Mouse (Mus musculus) midbrain, embryonic 13.5 days (tissue): ENCODE measurements at regions not wholly inside any gene's neighbourhood (a gene's known extent, or its start where the extent isn't known, plus 50 kb on each side); places are given as distances from the start of the nearest gene placed in this dataset.

Experiments
- ATAC-seq: fragments of 200-750 bp; cut with Nextera tagmentation; 2 replicates; pipeline ENCODE4 v1.8.0; 2017; ENCODE audit warnings: mild to moderate bottlenecking, moderate TSS enrichment, moderate library complexity
- H3K27ac ChIP-seq: fragments of 300-500 bp; sonication (generic); 2 replicates; pipeline ENCODE4 v1.5.1; 2015; ENCODE audit warnings: inconsistent platforms, mild to moderate bottlenecking, moderate library complexity
- H3K27me3 ChIP-seq: fragments of 300-500 bp; sonication (generic); 2 replicates; pipeline ENCODE4 v1.6.1; 2015; ENCODE audit warnings: mild to moderate bottlenecking, inconsistent platforms
- H3K36me3 ChIP-seq: fragments of 300-500 bp; sonication (generic); 2 replicates; pipeline ENCODE4 v1.6.1; 2015; ENCODE audit warnings: mild to moderate bottlenecking, inconsistent platforms
- H3K4me1 ChIP-seq: fragments of 300-500 bp; sonication (generic); replicated peaks from 2 replicates; pipeline ENCODE4 v1.6.1; 2015; ENCODE audit warnings: inconsistent platforms
- H3K4me2 ChIP-seq: fragments of 300-500 bp; sonication (generic); replicated peaks from 2 replicates; pipeline ENCODE4 v1.6.1; 2015; ENCODE audit warnings: moderate library complexity, mild to moderate bottlenecking, inconsistent platforms
- H3K4me3 ChIP-seq: fragments of 300-500 bp; sonication (generic); replicated peaks from 2 replicates; pipeline ENCODE4 v1.5.1; 2015; ENCODE audit warnings: mild to moderate bottlenecking, inconsistent platforms
- H3K9ac ChIP-seq: fragments of 300-500 bp; sonication (generic); replicated peaks from 2 replicates; pipeline ENCODE4 v1.6.1; 2015; ENCODE audit warnings: mild to moderate bottlenecking, inconsistent platforms
- H3K9me3 ChIP-seq: fragments of 300-500 bp; sonication (generic); 2 replicates; pipeline ENCODE4 v1.6.1; 2016; ENCODE audit warnings: mild to moderate bottlenecking, inconsistent platforms
- WGBS: fragments of 180-500 bp; shearing (Covaris S2); methylation state at CpG from one replicate; pipeline ENCODE4 v1.1.7; 2015; 5-methylcytosine and 5-hydroxymethylcytosine counted together

DNA sequence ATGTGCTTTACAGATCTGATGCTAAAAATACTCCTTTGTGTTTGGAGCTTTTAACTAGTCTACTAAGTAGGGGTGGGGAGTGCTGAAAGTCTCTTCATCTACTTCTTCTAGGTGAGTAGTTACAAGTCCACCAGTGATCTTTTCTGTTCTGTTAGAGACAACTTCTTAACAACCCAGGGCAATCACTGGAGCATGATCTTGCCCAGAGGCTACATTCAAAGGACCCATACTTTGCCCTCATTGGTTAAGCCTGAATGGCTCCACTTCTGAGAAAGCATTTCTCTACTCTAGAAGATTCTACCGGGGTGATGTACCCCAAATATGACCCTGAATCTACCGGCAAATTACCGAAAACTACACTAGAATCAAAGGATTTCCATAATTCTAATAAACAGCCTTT is 390.2 kb downstream of the Lpin1 start:
- Histone ChIP-seq H3K4me1 (0 out of 2 replicates have a peak, but pooled peaks cover 4% of the 10 kb centered on the region), H3K4me3 (no peak overlapping the region), H3K27ac (no peak overlapping the region), H3K9me3 (no peaks in the 10 kb centered on the region), H3K36me3 (no peaks in the 10 kb centered on the region), H3K9ac (no peak overlapping the region), H3K27me3 (no peaks in the 10 kb centered on the region), H3K4me2 (no peak overlapping the region)
- ATAC-seq: no peak
- 90% methylated on average over 3 of the region's 3 CpGs for WGBS

DNA sequence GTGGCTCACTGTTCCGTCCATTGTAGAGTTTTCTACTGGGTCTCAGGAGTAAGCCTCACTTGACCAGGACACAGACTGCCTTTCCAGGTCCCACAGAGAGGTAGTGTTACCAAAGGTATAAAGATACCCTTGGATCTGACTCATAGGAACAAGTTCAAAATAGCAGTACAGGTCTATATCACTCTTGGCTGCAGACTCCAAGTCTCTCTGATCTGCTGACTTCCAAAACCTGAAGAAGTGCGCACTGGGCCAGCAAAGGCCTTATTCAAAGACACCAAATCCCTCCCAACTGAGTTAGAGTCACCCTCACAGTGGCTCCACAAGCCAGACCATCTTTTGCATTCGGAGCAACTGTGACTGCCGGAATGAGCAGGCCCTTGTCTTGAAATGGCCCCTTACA is 391.9 kb downstream of the Lpin1 start:
- Histone ChIP-seq H3K4me1 (0 out of 2 replicates have a peak, but pooled peaks cover 4% of the 10 kb centered on the region), H3K27ac (no peak overlapping the region), H3K4me2 (no peak overlapping the region), H3K36me3 (no peaks in the 10 kb centered on the region), H3K27me3 (no peaks in the 10 kb centered on the region), H3K4me3 (no peak overlapping the region), H3K9me3 (no peaks in the 10 kb centered on the region), H3K9ac (no peak overlapping the region)
- WGBS: 85% methylated on average over 4 of the region's 4 CpGs
- no peak for ATAC-seq

DNA sequence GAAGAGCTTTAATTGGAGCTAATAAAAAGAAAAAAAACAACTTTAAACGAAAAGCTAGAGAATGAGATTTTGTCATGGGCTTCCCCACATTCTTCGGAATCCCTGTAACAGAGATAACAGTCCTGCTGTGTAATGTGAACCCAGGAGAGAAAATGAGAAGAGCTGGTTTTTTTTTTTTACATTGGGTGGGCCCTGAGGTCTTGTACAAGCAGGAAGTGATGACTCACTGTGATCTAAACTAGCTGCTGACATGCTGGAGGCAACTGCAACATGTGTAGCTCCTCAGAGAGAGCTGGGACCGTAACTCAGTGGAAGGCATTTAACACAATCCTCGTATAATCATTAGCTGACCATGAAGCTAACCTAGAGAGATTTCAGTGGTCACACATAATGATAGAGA is 393.8 kb upstream of the Trib2 start:
- Histone ChIP-seq H3K4me1 (no peaks in the 10 kb centered on the region), H3K27me3 (no peaks in the 10 kb centered on the region), H3K4me2 (no peak overlapping the region), H3K9me3 (no peaks in the 10 kb centered on the region), H3K27ac (no peak overlapping the region), H3K36me3 (no peaks in the 10 kb centered on the region), H3K9ac (no peak overlapping the region), H3K4me3 (no peak overlapping the region)
- WGBS: 88% methylated on average over 4 of the region's 4 CpGs
- ATAC-seq: no peak

DNA sequence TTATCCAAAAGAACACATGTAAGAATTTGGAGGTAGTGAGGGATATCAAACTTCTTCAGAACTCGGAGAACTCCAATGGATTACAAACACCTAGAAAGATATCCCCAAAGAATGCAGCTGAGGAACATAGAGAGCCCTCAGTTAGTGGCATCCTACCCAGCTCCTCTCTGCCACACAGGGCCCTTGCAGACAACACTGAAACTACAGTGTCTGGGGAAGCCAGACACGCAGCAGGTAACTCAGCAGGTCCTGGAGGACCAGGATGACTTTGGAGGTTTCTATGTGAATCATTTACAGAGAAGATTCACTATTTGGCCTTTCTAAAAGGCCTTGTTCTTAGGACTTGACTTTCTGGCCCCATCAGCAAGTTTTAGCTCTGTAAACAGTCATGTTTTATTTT is 393.4 kb upstream of the Trib2 start:
- WGBS: 76% methylated on average over 2 of the region's 2 CpGs
- Histone ChIP-seq H3K4me3 (no peak overlapping the region), H3K9ac (no peak overlapping the region), H3K4me1 (no peaks in the 10 kb centered on the region), H3K36me3 (no peaks in the 10 kb centered on the region), H3K9me3 (no peaks in the 10 kb centered on the region), H3K27me3 (no peaks in the 10 kb centered on the region), H3K4me2 (no peak overlapping the region), H3K27ac (no peak overlapping the region)
- ATAC-seq: no peak

DNA sequence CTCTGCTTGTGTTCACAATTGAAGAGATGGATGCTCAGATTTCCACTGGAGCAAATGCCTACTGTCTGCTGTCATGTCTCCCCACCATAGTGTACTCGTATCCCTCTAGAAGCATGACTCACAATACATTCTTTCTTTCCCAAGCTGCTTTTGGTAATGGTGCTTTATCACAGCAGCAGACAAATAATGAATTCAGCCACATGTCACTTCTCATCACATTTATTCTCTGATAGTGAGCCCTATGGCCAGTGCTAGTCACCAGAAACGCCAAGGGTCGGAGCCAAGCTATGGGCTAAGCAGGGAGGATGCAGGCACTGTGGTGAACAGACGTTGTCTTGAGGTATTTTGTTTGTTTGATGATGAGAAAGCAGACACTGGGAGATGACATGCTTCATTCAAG is 388.2 kb upstream of the Trib2 start:
- WGBS: 76% methylated on average over 4 of the region's 4 CpGs
- Histone ChIP-seq H3K9ac (no peak overlapping the region), H3K4me3 (no peak overlapping the region), H3K4me1 (no peaks in the 10 kb centered on the region), H3K9me3 (no peaks in the 10 kb centered on the region), H3K36me3 (no peaks in the 10 kb centered on the region), H3K27me3 (no peaks in the 10 kb centered on the region), H3K4me2 (no peak overlapping the region), H3K27ac (no peak overlapping the region)
- no peak for ATAC-seq

DNA sequence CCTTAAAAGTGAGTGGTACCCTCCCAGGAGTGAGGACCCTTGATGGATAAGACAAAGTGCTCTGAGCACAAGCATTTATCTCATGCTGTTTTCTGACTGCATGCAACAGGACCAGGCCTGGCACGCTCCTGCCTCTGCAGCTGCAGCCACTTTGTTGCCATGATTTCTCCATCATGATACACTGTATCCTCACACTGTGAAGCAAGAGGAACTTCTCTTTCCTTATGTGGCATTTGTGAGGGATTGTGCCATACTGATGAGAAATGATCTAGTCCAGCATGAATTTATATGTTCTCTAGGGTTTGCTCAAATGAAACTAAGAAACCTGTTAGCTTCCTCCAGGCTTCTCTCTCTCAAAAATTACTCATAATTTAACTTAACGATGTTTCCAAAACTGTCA is 380.2 kb upstream of the Trib2 start:
- Histone ChIP-seq H3K4me2 (no peak overlapping the region), H3K9me3 (no peaks in the 10 kb centered on the region), H3K27ac (no peak overlapping the region), H3K36me3 (no peaks in the 10 kb centered on the region), H3K27me3 (no peaks in the 10 kb centered on the region), H3K9ac (no peak overlapping the region), H3K4me1 (no peaks in the 10 kb centered on the region), H3K4me3 (no peak overlapping the region)
- no peak for ATAC-seq
- 86% methylated on average over 2 of the region's 2 CpGs for WGBS

DNA sequence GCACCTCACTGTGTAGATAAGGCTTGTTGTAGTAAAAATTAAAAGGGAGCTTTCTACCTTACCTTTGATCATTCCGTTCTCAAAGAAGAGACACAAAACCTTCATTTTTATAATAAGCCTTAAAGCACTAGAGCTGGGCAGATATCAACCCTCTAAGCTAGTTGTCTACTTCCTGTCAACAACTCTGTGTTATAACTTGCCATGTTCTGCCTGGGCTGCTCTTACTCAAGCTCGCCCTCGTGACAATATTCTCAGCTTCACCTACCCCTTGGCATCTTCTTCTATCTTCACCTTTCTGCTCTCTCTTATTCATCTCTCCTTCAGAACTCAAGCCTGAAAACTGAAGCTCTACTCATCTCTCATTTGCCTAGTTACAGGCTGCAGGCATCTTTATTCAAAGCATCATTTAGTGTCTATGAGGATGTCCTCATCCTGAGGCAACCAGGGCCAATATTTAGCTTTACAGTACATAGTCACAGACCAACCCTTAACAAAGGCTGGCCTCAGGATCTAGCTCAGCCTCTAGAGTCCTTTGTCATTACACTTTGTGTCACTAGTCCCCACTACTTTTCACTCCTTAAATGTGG is 375.2 kb upstream of the Trib2 start:
- no peak overlapping the region for H3K4me3 ChIP-seq
- no peaks in the 10 kb centered on the region for H3K36me3 ChIP-seq
- no peaks in the 10 kb centered on the region; the same call in 1 of the 2 replicates for H3K4me1 ChIP-seq
- no peaks in the 10 kb centered on the region for H3K9me3 ChIP-seq
- no peak overlapping the region for H3K9ac ChIP-seq
- no peaks in the 10 kb centered on the region for H3K27me3 ChIP-seq
- no peak overlapping the region for H3K27ac ChIP-seq
- no peak for ATAC-seq
- 92% methylated on average over 3 of the region's 3 CpGs for WGBS
- H3K4me2 ChIP-seq: no peak overlapping the region

DNA sequence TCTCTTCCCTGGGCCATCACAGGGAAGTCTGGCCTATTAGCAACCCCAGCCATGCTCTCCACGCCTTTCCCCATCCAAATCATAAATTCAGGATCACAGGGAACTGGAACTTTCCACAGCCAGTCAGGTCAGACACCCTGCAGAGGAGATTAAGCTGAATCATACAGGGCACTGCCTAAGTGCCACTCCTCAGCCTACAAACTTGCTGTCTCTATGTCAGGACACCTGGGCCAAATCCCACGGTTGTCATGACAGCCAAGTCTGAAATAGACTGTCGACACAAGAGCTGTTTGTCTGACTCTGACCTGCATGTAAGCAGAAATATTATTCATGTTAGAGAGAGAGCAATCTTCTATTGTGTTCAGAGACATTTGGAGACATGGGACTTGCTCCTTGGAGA is 374.0 kb upstream of the Trib2 start:
- ATAC-seq: no peak
- 53% methylated on average over 3 of the region's 3 CpGs for WGBS
- no peaks in the 10 kb centered on the region for H3K27me3 ChIP-seq
- H3K36me3 ChIP-seq: no peaks in the 10 kb centered on the region
- peaks cover 10% of the 10 kb centered on the region for H3K4me1 ChIP-seq
- no peak overlapping the region for H3K4me2 ChIP-seq
- H3K27ac ChIP-seq: no peak overlapping the region
- H3K4me3 ChIP-seq: no peak overlapping the region
- H3K9ac ChIP-seq: no peak overlapping the region
- H3K9me3 ChIP-seq: no peaks in the 10 kb centered on the region

- Histone ChIP-seq H3K36me3 (no peaks in the 10 kb centered on the region), H3K9me3 (no peaks in the 10 kb centered on the region), H3K9ac (no peak overlapping the region), H3K4me1 (peaks cover 15% of the 10 kb centered on the region), H3K4me3 (no peak overlapping the region), H3K27me3 (no peaks in the 10 kb centered on the region), H3K27ac (no peak overlapping the region), H3K4me2 (no peak overlapping the region)
- no peak for ATAC-seq
These were observed 372.7 kb upstream of the Trib2 start for GRCm38 (mm10) chr12:16189441-16189840.

DNA sequence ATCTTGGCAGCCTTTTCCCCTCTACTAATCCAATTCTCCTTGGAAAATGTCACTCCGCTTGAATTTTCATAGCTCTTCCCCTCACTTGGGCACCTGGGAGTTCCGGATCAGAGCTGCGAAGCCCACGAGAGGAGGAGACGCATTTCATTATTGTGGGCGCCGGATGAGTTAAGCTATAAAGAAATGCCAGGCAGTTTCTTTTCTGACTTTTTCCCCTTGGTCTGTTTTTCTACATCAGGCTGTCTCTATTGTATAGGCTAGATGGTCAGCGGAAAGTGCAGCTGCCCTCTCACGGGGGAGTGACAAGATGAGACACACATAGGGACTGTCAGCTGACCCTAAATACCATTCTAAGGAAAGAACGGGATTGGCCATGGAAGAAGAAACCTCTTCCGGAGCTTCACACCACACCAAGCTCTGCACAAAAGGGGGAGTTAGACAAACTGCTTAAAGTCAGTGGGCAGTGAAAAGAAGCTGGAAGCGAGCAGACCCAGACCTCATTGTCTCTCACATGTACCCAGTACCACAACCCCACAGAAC is 369.3 kb upstream of the Trib2 start:
- Histone ChIP-seq H3K9ac (no peak overlapping the region), H3K27me3 (no peaks in the 10 kb centered on the region), H3K4me2 (peak overlapping the region; percentile 25), H3K4me1 (peaks cover 21% of the 10 kb centered on the region), H3K9me3 (no peaks in the 10 kb centered on the region), H3K36me3 (no peaks in the 10 kb centered on the region), H3K4me3 (no peak overlapping the region), H3K27ac (no peak overlapping the region)
- WGBS: 41% methylated on average over 12 of the region's 12 CpGs
- ATAC-seq: no peak

GRCm38 (mm10) chr12:16185431-16185923 is 368.8 kb upstream of the Trib2 start:
- 82% methylated on average over 14 of the region's 14 CpGs for WGBS
- Histone ChIP-seq H3K9ac (no peak overlapping the region), H3K27ac (no peak overlapping the region), H3K4me3 (no peak overlapping the region), H3K27me3 (no peaks in the 10 kb centered on the region), H3K4me1 (peaks cover 21% of the 10 kb centered on the region), H3K4me2 (peak overlapping the region; percentile 25), H3K36me3 (no peaks in the 10 kb centered on the region), H3K9me3 (no peaks in the 10 kb centered on the region)
- ATAC-seq: no peak

- WGBS: 74% methylated on average over 4 of the region's 4 CpGs
These were observed 366.3 kb upstream of the Trib2 start for GRCm38 (mm10) chr12:16183055-16183454.

GRCm38 (mm10) chr12:16181599-16181998 is 364.9 kb upstream of the Trib2 start:
- WGBS: 76% methylated on average over 5 of the region's 5 CpGs
- no peak overlapping the region for H3K9ac ChIP-seq
- ATAC-seq: no peak
- H3K4me3 ChIP-seq: no peak overlapping the region
- peaks cover 18% of the 10 kb centered on the region for H3K4me1 ChIP-seq
- no peaks in the 10 kb centered on the region for H3K36me3 ChIP-seq
- H3K27me3 ChIP-seq: no peaks in the 10 kb centered on the region
- no peak overlapping the region for H3K27ac ChIP-seq
- H3K4me2 ChIP-seq: no peak overlapping the region
- no peaks in the 10 kb centered on the region for H3K9me3 ChIP-seq

More at GRCm38 (mm10) chr12:16183055-16183454, 366.3 kb upstream of the Trib2 start:
- Histone ChIP-seq H3K27ac (no peak overlapping the region), H3K4me3 (no peak overlapping the region), H3K9ac (no peak overlapping the region), H3K4me1 (peaks cover 21% of the 10 kb centered on the region), H3K9me3 (no peaks in the 10 kb centered on the region), H3K27me3 (no peaks in the 10 kb centered on the region), H3K36me3 (no peaks in the 10 kb centered on the region), H3K4me2 (no peak overlapping the region)
- ATAC-seq: no peak
